Mouse (Mus musculus) small intestine, adult 2 months (tissue): Measurements from ENCODE around the gene Cd6.

ENCODE experiments used
- CTCF ChIP-seq: fragments of 200-500 bp; IDR thresholded peaks from 2 replicates; pipeline ENCODE4 v1.5.1; 2012; ENCODE audit warnings: low read depth, mild to moderate bottlenecking, control low read depth, inconsistent platforms, low read length, moderate library complexity, mixed read lengths; ENCODE audit not compliant: insufficient replicate concordance, insufficient read length; ENCODE audit errors: extremely low read depth
- POLR2A ChIP-seq: fragments of 200-500 bp; IDR thresholded peaks from 2 replicates; pipeline ENCODE4 v1.6.1; 2012; ENCODE audit warnings: low read depth, mild to moderate bottlenecking, control low read depth, inconsistent platforms, low read length, moderate library complexity

- TF ChIP-seq CTCF: no peak
- TF ChIP-seq POLR2A: no peak
These were observed 24.1 kb downstream of the Cd6 start for GRCm38 (mm10) chr19:10805661-10806285.
